Mouse (Mus musculus): ENCODE measurements around the gene Clec16a.

Clec16a gene

GRCm38 (mm10) chr16:10581234-10581898, 36.2 kb downstream of the Clec16a start:
- no peak for DNase-seq (ENCODE audit: low spot score)

DNA sequence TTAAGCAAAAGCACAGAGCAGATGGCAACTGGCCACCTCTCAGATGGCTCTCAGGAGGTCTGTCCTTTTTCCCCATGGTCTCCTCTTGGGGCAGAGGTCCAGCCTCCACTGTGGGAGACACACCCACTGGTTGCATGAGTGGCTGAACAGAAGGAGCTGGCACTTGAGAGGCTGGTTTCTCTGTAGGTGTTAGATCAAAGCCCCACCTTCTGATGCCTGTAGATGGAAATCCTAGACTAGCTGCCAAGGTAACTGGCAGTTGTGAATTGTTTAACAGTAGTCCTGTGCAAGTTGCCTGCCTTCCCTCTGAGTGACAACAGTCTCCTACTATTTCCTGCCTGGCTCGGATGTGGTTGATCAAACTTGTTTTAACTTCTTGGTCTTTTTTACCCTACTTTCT, 40.0 kb downstream of the Clec16a start:
- no peak for DNase-seq (ENCODE audit: low spot score)

DNA sequence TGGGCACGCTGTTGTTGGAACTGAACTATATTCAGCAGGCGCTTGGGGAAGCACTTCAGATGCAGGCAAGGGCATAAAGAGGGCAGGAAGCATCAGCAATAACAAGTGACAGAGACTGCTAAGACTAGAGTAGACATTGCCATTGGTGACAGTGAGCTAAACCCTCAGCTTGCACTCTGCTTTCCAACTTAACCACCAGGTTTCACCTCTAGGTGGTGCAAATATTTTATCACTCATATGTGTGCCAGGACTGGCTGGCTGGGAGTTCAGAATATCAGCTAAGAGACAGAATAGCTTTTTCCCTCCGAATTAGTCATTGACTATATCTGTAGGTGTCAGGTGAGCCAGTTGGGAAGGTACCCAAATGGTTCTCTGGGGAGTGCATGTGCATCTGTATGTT, 41.4 kb downstream of the Clec16a start:
- DNase-seq (ENCODE audit: low spot score): no peak

GRCm38 (mm10) chr16:10599888-10600740, 55.0 kb downstream of the Clec16a start:
- DNase-seq (ENCODE audit: low spot score): no peak

DNA sequence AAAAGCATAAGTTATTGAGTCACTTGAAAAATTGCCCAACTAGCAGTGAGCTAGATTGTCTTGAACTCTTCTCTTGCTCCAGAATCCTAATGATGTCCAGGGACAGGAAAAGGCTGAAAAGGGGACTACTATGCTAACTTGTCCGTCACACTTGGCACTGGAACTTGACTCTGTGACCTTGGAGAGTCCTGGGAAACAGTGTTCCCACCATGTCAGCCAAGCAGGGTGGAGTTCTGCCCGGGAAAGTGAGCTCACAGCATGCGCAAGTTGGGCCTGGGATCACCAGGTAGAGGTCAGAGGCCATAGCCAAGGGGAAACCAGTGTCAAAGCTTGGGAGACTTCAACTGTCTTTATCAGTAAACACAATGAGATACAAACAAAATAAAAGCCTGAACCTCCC, 62.7 kb downstream of the Clec16a start:
- DNase-seq (ENCODE audit: low spot score): no peak

DNA sequence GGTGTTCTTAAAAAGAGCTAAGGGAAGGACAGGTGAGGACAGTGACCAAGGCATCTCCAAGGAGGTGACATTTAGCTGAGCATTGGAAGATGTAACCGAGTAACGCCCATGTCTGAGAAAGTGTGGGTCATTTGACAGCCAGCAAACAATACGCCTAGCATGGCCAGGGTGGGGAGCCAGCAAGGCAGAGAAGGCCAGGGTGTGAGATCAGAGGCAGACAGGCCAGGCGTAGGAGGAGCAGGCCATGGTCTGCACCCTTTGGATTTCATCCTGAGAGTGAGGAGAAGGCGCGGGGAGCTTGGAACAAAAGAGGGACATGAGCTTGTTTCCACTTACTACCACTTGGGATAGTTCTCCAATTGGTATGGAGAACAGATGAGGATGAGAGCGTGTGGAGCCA, 64.8 kb downstream of the Clec16a start:
- no peak for DNase-seq (ENCODE audit: low spot score)

GRCm38 (mm10) chr16:10610801-10611200, 65.7 kb downstream of the Clec16a start:
- no peak for DNase-seq (ENCODE audit: low spot score)

DNA sequence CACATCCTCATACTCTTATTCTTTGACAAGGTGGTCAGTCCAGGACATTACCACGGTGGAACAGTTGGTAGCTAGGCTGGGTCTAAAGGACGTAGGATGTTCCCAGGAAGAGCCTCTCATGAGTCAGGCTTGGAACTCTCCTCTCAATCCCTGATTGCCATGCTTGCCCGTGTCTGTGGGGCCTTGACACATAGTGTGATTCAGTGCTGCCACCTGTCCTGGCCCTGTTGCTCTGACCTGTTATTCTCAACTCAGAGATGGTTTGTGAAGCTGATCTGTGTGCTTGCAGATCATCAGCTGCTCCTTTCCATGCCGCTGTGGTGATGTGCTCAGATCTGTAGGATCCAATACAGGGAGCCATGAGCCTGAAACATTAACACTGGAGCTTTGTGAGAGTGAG, 66.2 kb downstream of the Clec16a start:
- DNase-seq (ENCODE audit: low spot score): no peak

GRCm38 (mm10) chr16:10613996-10614395, 68.9 kb downstream of the Clec16a start:
- DNase-seq (ENCODE audit: low spot score): no peak

GRCm38 (mm10) chr16:10620961-10621614, 75.9 kb downstream of the Clec16a start:
- DNase-seq (ENCODE audit: low spot score): no peak

DNA sequence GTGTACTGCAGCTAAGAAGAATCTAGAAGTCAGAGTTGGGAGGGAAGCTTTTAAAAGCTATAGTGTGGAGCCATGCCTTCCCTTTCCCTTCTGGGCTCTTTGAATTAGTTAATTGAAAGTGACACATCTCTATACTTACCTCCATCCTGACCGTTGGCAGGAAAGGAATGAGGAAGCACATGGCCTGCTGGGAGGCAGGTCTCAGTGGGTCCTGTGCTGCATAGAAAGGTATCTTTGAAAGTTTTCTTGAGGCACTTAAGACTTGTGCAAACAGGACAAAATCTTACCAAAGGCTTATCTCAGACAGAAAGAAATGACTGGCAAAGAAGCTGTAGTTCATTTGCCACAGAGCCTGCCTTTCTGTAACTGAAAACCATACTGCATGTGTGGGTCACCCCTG, 76.6 kb downstream of the Clec16a start:
- no peak for DNase-seq (ENCODE audit: low spot score)

- DNase-seq (ENCODE audit: low spot score): no peak
Observed at GRCm38 (mm10) chr16:10626116-10626515, 81.0 kb downstream of the Clec16a start.

DNA sequence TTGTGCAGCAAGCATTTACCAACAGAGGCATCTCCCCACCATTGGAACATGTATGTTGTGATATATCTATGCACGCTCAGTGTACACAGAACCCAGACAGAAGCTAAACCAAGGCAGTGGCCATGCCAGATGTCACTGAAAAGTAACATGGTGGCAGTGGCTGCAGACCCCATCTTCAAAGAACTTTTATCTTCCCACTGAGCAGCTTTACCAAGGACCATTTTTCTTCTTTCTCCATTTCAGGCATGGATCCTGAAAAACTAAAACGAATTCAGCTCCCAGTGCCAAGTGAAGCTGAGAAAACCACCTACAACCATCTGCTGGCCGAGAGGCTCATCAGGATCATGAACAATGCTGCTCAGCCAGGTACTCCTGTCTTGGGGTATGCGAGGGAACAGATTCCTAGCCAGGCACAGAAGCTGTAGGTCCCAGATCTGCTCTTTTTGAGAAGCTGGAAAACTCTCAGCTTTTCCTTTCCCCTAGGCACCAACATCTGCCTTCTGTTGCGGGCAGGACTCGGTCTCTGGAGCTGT, 82.1 kb downstream of the Clec16a start:
- no peak for DNase-seq (ENCODE audit: low spot score)

DNA sequence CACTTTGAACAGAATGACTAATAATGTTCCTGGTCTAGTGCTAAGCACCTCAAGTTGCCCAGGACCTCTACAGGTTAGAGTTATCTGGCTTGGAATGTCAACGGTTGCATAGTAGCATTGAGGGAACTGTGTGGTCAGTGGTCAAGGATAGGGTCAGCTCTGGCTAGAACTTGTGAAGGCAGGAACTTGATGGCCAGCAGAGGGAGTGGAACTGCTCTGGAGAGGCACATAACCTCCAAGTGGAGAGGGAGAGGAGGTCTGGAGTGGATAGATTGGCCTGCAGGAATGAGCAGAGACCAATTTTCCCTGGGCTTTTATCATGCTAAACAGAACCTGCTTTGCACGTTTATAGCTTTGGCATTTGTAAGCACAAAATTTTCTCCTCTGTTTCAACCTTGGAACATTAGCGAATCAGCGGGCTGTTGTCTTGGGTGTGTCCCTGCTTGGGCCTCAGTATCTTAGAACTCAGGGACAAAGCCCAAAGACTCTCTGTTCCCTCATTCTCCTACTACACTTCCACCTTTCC, 83.0 kb downstream of the Clec16a start:
- DNase-seq (ENCODE audit: low spot score): no peak

DNA sequence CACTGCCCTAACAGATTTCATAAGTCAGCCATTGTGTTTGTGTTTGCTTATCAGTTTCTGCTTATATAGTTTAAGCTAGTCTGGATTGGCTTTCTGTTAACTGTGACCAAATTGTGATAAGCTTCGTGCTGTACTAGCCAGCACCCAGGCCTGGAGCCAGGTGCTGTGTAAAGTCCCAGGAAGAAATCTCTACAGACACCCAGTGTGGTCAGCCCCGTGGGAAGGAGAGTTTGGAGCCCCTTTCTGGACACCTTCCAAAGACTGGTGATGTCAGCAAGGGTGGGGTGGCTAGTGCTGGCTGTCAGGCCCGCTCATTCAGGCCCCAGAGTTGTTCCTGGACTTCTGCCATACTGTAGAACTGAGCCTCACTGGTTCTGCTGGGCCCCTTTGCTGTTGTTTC, 83.8 kb downstream of the Clec16a start:
- DNase-seq (ENCODE audit: low spot score): no peak

DNA sequence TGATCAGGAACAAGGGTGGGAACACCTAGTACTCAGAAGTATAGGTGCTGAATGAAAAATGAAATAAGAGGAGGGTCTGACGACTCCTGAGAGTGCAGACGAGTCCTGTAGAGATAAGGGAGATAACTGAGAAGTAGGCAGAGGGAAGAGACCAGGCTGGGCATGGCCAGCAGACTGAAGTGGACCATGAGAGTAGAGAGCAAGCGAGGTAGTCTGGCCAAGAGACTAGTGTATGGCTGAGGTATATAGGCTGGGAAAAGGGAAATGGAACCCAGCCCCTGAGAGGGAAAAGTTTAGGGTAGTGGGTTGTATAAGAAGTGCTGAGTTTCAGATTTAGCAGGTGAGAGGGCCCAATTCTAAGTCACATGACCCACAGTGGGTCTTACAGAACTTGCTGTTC, 84.2 kb downstream of the Clec16a start:
- DNase-seq (ENCODE audit: low spot score): no peak

GRCm38 (mm10) chr16:10634940-10635339, 89.8 kb downstream of the Clec16a start:
- no peak for DNase-seq (ENCODE audit: low spot score)

DNA sequence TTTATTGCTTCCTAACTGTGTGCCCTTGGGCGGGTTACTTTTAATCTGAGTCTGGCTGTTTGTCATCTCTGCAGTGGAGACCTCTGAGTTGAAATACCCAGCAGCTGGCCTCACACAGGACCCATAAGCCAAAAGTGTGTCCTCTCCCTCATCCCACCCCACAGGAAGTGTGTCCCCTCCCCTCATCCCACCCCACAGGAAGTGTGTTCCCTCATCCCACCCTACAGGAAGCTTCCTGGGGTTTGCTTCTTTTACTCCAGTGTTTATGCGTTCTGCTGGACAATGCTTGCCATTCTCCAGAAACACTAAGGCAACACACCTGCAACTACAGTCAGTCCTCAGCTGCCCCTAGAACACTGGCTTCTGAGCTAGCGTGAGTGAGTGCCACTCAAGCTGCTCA, 92.8 kb downstream of the Clec16a start:
- no peak for DNase-seq (ENCODE audit: low spot score)

- DNase-seq (ENCODE audit: low spot score): peak; percentile 54
Observed at GRCm38 (mm10) chr16:10639111-10639889, 94.2 kb downstream of the Clec16a start.

GRCm38 (mm10) chr16:10640041-10640440, 94.9 kb downstream of the Clec16a start:
- peak; percentile 93 for DNase-seq (ENCODE audit: low spot score)

GRCm38 (mm10) chr16:10641146-10641545, 96.0 kb downstream of the Clec16a start:
- DNase-seq (ENCODE audit: low spot score): no peak

Measured in testis, postnatal 10 days (tissue).